Mouse (Mus musculus) liver, postnatal 0 days (tissue): Measurements from ENCODE around the gene Rab32. TPM values are rescaled to one million over a fixed set of nuclear protein-coding genes. Genes with fewer than 3 reads are reported as not detected.
A peak's percentile ranks its signal among the peaks of the same experiment; 100 is the strongest.
"Not testable (repeated sequence)": the region's sequence is repeated elsewhere in the genome, so short reads cannot be mapped to it uniquely, and the experiment has no call there.

ENCODE experiments used
- ATAC-seq: fragments of 200-750 bp; cut with Nextera tagmentation; 2 replicates; pipeline ENCODE4 v1.8.0; 2017; ENCODE audit warnings: mild to moderate bottlenecking, moderate library complexity
- DNase-seq: peaks from one replicate; pipeline ENCODE4 v3.0.0-alpha.2; 2016
- H3K27ac ChIP-seq: fragments of 300-500 bp; sonication (generic); 2 replicates; pipeline ENCODE4 v1.5.1; 2014; ENCODE audit warnings: antibody characterized with exemption, moderate library complexity, mild to moderate bottlenecking, low read depth
- H3K27me3 ChIP-seq: fragments of 300-500 bp; sonication (generic); 2 replicates; pipeline ENCODE4 v1.6.1; 2014; ENCODE audit warnings: low read length, control low read depth, mixed read lengths; ENCODE audit not compliant: insufficient read depth
- H3K36me3 ChIP-seq: fragments of 300-500 bp; sonication (generic); replicated peaks from 2 replicates; pipeline ENCODE4 v1.6.1; 2014; ENCODE audit warnings: mild to moderate bottlenecking, control low read depth, low read length, moderate library complexity, mixed read lengths; ENCODE audit not compliant: insufficient read depth
- H3K4me1 ChIP-seq: fragments of 300-500 bp; sonication (generic); 2 replicates; pipeline ENCODE4 v1.6.1; 2014; ENCODE audit warnings: antibody characterized with exemption, mild to moderate bottlenecking, control low read depth; ENCODE audit not compliant: insufficient read depth
- H3K4me2 ChIP-seq: fragments of 300-500 bp; sonication (generic); 2 replicates; pipeline ENCODE4 v1.6.1; 2014; ENCODE audit warnings: low read depth, mild to moderate bottlenecking, low read length, moderate library complexity, mixed read lengths
- H3K4me3 ChIP-seq: fragments of 300-500 bp; sonication (generic); 2 replicates; pipeline ENCODE4 v1.5.1; 2014; ENCODE audit warnings: low read depth, low read length
- H3K9ac ChIP-seq: fragments of 300-500 bp; sonication (generic); replicated peaks from 2 replicates; pipeline ENCODE4 v1.6.1; 2014; ENCODE audit warnings: mild to moderate bottlenecking, moderate library complexity
- H3K9me3 ChIP-seq: fragments of 300-500 bp; sonication (generic); 2 replicates; pipeline ENCODE4 v1.6.1; 2016; ENCODE audit warnings: mild to moderate bottlenecking, control low read depth, low read length, mixed read lengths
- CTCF ChIP-seq: sonication (generic); IDR thresholded peaks from 2 replicates; pipeline ENCODE4 v1.5.1; 2016; ENCODE audit warnings: antibody characterized with exemption, low read depth
- EP300 ChIP-seq: IDR thresholded peaks from 2 replicates; pipeline ENCODE4 v1.6.1; 2016; ENCODE audit warnings: antibody characterized with exemption, low read depth, mild to moderate bottlenecking
- WGBS: fragments of 180-500 bp; shearing (Covaris S2); extraction: QIAGEN DNeasy Blood & Tissue Kit; methylation state at CpG from one replicate; pipeline ENCODE4 v1.1.7; 2014; ENCODE audit not compliant: insufficient replicate concordance; 5-methylcytosine and 5-hydroxymethylcytosine counted together
- polyA plus RNA-seq: library from polyadenylated mRNA; unstranded; fragments of >200 nt; fragmentation: Nextera tagmentation; extraction: Ambion mirVana; gene quantifications from 2 replicates; pipeline ENCODE4 v1.2.1, GENCODE M21; 2015

The Rab32 gene
- 23.6 and 25.3 TPM in 2 replicates for polyA plus RNA-seq

GRCm38 (mm10) chr10:10557570-10558336 is at the start of gene Rab32:
Gene Rab32, minus strand, starts transcription at chr10:10558265.
- no peaks in the 10 kb centered on the region for H3K27me3 ChIP-seq
- H3K9me3 ChIP-seq: no peaks in the 10 kb centered on the region
- WGBS: under 1% methylated on average over 49 of the region's 51 CpGs
- H3K9ac ChIP-seq: peak within 1 kb of the TSS; percentile 69
- ATAC-seq: peak; percentile 98
- peak; percentile 92 for DNase-seq
- peak within 1 kb of the TSS; percentile 51 for H3K4me3 ChIP-seq
- TF ChIP-seq CTCF (peak; percentile 99), EP300 (no peak)
- H3K27ac ChIP-seq: peak within 1 kb of the TSS; percentile 59; the same call in 1 of the 2 replicates
- H3K4me1 ChIP-seq: no peaks in the 10 kb centered on the region
- H3K36me3 ChIP-seq: no peaks in the 10 kb centered on the region
- H3K4me2 ChIP-seq: peak within 1 kb of the TSS; percentile 92

GRCm38 (mm10) chr10:10600771-10601170 is 42.7 kb upstream of the Rab32 start:
- H3K4me2 ChIP-seq: no peak overlapping the region
- H3K9ac ChIP-seq: no peak overlapping the region
- DNase-seq: no peak
- TF ChIP-seq CTCF: no peak
- TF ChIP-seq EP300: no peak
- no peak for ATAC-seq
- H3K36me3 ChIP-seq: no peaks in the 10 kb centered on the region
- 74% methylated on average over 3 of the region's 3 CpGs for WGBS
- no peaks in the 10 kb centered on the region for H3K9me3 ChIP-seq
- H3K4me3 ChIP-seq: no peak overlapping the region
- no peaks in the 10 kb centered on the region for H3K4me1 ChIP-seq
- no peak overlapping the region for H3K27ac ChIP-seq
- no peaks in the 10 kb centered on the region for H3K27me3 ChIP-seq

GRCm38 (mm10) chr10:10597495-10597894 is 39.4 kb upstream of the Rab32 start:
- H3K4me3 ChIP-seq, H3K9me3 ChIP-seq: not testable (repeated sequence)
- 79% methylated on average over 2 of the region's 2 CpGs for WGBS

GRCm38 (mm10) chr10:10580811-10581210 is 22.7 kb upstream of the Rab32 start:
- Histone ChIP-seq H3K36me3 (no peaks in the 10 kb centered on the region), H3K4me3 (no peak overlapping the region), H3K9ac (no peak overlapping the region), H3K4me1 (no peaks in the 10 kb centered on the region), H3K9me3 (no peaks in the 10 kb centered on the region), H3K27me3 (no peaks in the 10 kb centered on the region), H3K27ac (no peak overlapping the region), H3K4me2 (no peak overlapping the region)
- TF ChIP-seq EP300 (no peak), CTCF (no peak)
- no peak for ATAC-seq
- 74% methylated on average over 3 of the region's 3 CpGs for WGBS
- DNase-seq: no peak

More at GRCm38 (mm10) chr10:10597495-10597894, 39.4 kb upstream of the Rab32 start:
- not testable (repeated sequence) for H3K27me3 ChIP-seq, H3K27ac ChIP-seq, H3K9ac ChIP-seq, DNase-seq, H3K4me2 ChIP-seq, ATAC-seq, H3K36me3 ChIP-seq, H3K4me1 ChIP-seq

GRCm38 (mm10) chr10:10579821-10580220 is 21.8 kb upstream of the Rab32 start:
- Histone ChIP-seq H3K27me3 (no peaks in the 10 kb centered on the region), H3K27ac (no peak overlapping the region), H3K4me3 (no peak overlapping the region), H3K4me1 (no peaks in the 10 kb centered on the region), H3K9me3 (no peaks in the 10 kb centered on the region), H3K9ac (no peak overlapping the region), H3K36me3 (no peaks in the 10 kb centered on the region), H3K4me2 (no peak overlapping the region)
- ATAC-seq (no peak), DNase-seq (no peak)
- 54% methylated on average over 1 of the region's 1 CpGs for WGBS
- no peak for TF ChIP-seq EP300
- no peak for TF ChIP-seq CTCF

- no peak for DNase-seq
- TF ChIP-seq CTCF (no peak), EP300 (no peak)
- no peaks in the 10 kb centered on the region for H3K4me1 ChIP-seq
- whole genome bisulfite sequencing: 31% methylated on average over 5 of the region's 5 CpGs
- no peaks in the 10 kb centered on the region for H3K9me3 ChIP-seq
- no peaks in the 10 kb centered on the region for H3K36me3 ChIP-seq
- no peak overlapping the region for H3K9ac ChIP-seq
- no peaks in the 10 kb centered on the region for H3K27me3 ChIP-seq
- peak overlapping the region; percentile 92; the same call in 1 of the 2 replicates for H3K4me2 ChIP-seq
- no peak overlapping the region for H3K27ac ChIP-seq
- ATAC-seq: no peak
- H3K4me3 ChIP-seq: peak overlapping the region; percentile 51
These were observed 259 bp upstream of the Rab32 start for GRCm38 (mm10) chr10:10558337-10558711.
